Mouse (Mus musculus) bone marrow macrophage, adult 2 months (primary cell): ENCODE results near the gene Nckap1l.

ENCODE experiments used
- CTCF ChIP-seq: IDR thresholded peaks from 2 replicates; pipeline ENCODE4 v1.5.1; 2012; ENCODE audit warnings: low read depth, mild to moderate bottlenecking, low read length, moderate library complexity
- POLR2A ChIP-seq: IDR thresholded peaks from 2 replicates; pipeline ENCODE4 v1.6.1; 2012; ENCODE audit warnings: mild to moderate bottlenecking, low read depth, low read length, borderline replicate concordance

DNA sequence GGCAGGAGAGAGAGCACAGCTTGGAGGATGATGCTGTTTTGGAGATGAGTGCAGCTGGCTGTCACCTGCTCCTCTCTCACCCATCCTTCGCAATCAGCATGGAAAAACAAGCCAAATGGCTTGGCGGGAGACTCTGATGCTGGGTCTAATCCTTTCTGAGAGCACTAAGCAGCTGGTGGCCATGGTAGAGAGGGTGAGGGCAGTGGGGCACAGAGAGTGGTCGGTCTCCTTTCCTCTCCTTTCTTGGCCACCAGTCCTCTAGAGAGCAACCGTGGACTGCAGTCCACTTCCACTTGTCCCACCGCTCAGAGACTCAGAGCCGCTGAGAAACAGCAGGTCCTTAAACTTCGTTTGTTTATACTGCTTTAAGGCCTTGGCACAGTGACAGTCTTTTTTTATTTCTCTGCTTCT lies 60.0 kb downstream of the Nckap1l start:
- TF ChIP-seq POLR2A (no peak), CTCF (no peak)
